Mouse (Mus musculus): Measurements from ENCODE around the gene Abcc3. TPM values are rescaled to one million over a fixed set of nuclear protein-coding genes. Genes with fewer than 3 reads are reported as not detected.

The Abcc3 gene
- polyA plus RNA-seq, 1 experiment from 2014 or later: 0.88 TPM

DNA sequence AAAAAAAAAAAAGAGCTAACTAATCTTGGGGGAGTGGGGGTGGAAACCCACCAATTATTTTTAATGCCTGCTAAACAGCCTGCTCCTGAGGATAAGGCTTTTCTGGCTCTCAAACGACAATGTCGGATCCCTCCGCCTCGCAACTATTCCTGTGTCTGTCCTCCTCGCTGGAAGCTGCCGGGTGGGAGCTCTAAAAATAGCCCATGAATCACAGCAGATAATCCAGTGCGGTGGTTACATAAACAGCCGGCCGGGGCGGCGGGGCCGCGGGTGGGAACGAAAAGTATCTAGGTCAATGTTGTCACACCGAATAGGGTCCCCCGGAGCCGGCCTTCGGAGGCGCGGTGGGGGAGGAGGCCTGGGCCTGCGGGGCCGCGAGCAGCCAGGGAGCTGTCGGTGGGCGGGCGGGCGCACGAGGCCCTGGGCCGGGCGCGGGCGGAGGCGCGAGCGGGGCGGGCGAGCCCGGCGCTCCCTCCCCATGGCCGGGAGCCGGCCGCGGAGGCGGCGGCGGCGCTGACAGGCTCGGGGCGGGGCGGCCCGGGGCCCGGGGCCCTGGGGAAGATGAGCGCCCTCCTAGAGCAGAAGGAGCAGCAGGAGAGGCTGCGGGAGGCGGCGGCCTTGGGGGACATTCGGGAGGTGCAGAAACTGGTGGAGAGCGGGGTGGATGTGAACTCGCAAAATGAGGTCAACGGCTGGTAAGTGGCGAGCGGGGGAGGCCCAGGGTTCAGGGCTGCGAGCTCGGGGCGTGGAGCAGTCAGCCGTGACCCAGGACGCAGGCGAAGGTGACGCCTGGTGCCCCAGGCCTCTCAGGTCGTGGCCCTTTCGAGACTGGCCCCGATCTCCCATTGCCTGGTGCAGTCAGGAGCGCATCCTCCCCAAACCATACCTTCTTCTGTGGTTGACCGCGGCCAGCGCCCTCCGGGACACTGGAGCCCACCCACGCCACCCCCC lies 64.8 kb downstream of the Abcc3 start, which contains the start of gene Ankrd40:
Gene Ankrd40, plus strand, starts transcription at position 309 of the 951 bp plus-strand sequence.
- Histone ChIP-seq H3K9me3 (replicated peaks) (no peaks in the 10 kb centered on the region), H3K4me1 (peaks cover 35% of the 10 kb centered on the region), H3K27ac (peak within 1 kb of the TSS; percentile 99), H3K4me3 (peak within 1 kb of the TSS; percentile 88), H3K27me3 (ENCODE audit: low read depth, poor library complexity, severe bottlenecking) (no peaks in the 10 kb centered on the region), H3K36me3 (peaks cover 4% of the 10 kb centered on the region; the same call in 1 of the 2 replicates)
- peak; percentile 94 for DNase-seq (ENCODE audit: low spot score)
- WGBS: under 1% methylated on average over 78 of the region's 78 CpGs

GRCm38 (mm10) chr11:94326961-94327411 lies 65.8 kb downstream of the Abcc3 start:
- DNase-seq (ENCODE audit: low spot score): no peak
- no peaks in the 10 kb centered on the region for H3K9me3 ChIP-seq (replicated peaks)
- no peaks in the 10 kb centered on the region for H3K27me3 ChIP-seq (ENCODE audit: low read depth, poor library complexity, severe bottlenecking)
- H3K36me3 ChIP-seq: peaks cover 4% of the 10 kb centered on the region; the same call in 1 of the 2 replicates
- peak overlapping the region; percentile 99 for H3K27ac ChIP-seq
- H3K4me1 ChIP-seq: peaks cover 41% of the 10 kb centered on the region
- peak overlapping the region; percentile 88 for H3K4me3 ChIP-seq
- WGBS: 9% methylated on average over 10 of the region's 10 CpGs

- H3K36me3 ChIP-seq: peaks cover 5% of the 10 kb centered on the region
- H3K4me1 ChIP-seq: peaks cover 35% of the 10 kb centered on the region
- no peak for DNase-seq (ENCODE audit: low spot score)
- H3K27me3 ChIP-seq (ENCODE audit: low read depth, poor library complexity, severe bottlenecking): no peaks in the 10 kb centered on the region
- H3K4me3 ChIP-seq: no peak overlapping the region
- 89% methylated on average over 5 of the region's 5 CpGs for WGBS
- H3K9me3 ChIP-seq (replicated peaks): no peaks in the 10 kb centered on the region
- H3K27ac ChIP-seq: no peak overlapping the region
Observed at GRCm38 (mm10) chr11:94324618-94325017, 68.2 kb downstream of the Abcc3 start.

DNA sequence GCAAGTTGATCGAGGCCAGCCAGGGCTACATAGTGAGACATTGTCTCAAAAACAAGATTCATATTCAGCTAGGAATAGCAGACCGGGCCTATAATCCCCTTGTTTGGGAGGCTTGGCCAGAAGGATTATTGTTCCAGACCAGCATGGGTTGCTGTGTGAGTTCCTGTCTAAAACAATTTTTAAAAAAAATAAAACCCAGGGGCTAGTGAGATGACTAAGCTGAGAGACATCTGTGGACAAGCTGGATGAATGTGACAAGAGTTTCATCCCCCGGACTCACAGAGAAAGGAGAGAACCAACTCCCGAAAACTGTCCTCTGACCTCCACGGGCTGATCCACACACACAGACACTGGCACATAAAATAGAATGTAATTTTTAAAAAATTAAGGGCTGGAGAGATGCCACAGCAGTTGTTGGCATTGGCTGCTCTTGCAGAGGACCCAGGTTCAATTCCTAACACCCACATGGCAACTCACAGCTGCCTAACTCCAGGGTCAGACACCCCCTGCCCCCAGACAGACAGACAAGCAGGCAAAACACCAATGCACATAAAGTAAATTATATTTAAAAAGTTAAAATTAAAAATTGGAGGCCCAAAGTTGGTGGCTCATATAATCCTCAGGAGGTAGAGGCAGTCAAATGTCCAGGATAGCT lies 69.4 kb downstream of the Abcc3 start:
- Histone ChIP-seq H3K9me3 (replicated peaks) (no peaks in the 10 kb centered on the region), H3K36me3 (peaks cover 17% of the 10 kb centered on the region), H3K4me3 (no peak overlapping the region), H3K27ac (0 out of 2 replicates have a peak overlapping the region, but pooled peaks have one; percentile 99), H3K27me3 (ENCODE audit: low read depth, poor library complexity, severe bottlenecking) (no peaks in the 10 kb centered on the region), H3K4me1 (peaks cover 24% of the 10 kb centered on the region)
- 88% methylated on average over 5 of the region's 5 CpGs for WGBS
- no peak for DNase-seq (ENCODE audit: low spot score)

DNA sequence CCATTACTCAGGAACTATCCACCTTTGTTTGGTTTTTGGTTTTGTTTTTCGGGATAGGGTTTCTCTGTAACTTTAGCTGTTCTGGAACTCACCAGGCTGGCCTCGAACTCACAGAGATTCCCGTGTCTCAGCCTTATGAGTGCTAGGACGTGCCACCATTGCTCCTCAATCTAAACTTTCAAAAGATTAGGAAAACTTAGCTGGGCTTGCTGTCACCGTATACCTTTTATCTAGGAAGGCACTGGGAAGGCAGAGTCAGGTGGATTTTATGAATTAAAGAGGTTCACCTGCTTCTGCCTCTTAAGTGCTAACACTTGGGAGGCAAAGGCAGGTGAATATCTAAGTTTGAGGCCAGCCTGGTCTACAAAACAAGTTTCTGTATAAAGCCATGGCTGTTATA lies 70.2 kb downstream of the Abcc3 start:
- Histone ChIP-seq H3K4me3 (peak overlapping the region; percentile 100), H3K36me3 (peaks cover 23% of the 10 kb centered on the region), H3K9me3 (replicated peaks) (no peaks in the 10 kb centered on the region), H3K27me3 (ENCODE audit: low read depth, poor library complexity, severe bottlenecking) (no peaks in the 10 kb centered on the region), H3K4me1 (peaks cover 27% of the 10 kb centered on the region), H3K27ac (peak overlapping the region; percentile 99)
- no peak for DNase-seq (ENCODE audit: low spot score)
- 53% methylated on average over 5 of the region's 5 CpGs for WGBS

GRCm38 (mm10) chr11:94321931-94322400 lies 70.8 kb downstream of the Abcc3 start, which contains the start of gene Luc7l3:
Gene Luc7l3, minus strand, starts transcription at chr11:94321988.
- peak within 1 kb of the TSS; percentile 99 for H3K27ac ChIP-seq
- peak; percentile 96 for DNase-seq (ENCODE audit: low spot score)
- H3K4me3 ChIP-seq: peak within 1 kb of the TSS; percentile 100
- H3K36me3 ChIP-seq: peaks cover 29% of the 10 kb centered on the region
- no peaks in the 10 kb centered on the region for H3K9me3 ChIP-seq (replicated peaks)
- peaks cover 30% of the 10 kb centered on the region for H3K4me1 ChIP-seq
- WGBS: under 1% methylated on average over 36 of the region's 36 CpGs
- no peaks in the 10 kb centered on the region for H3K27me3 ChIP-seq (ENCODE audit: low read depth, poor library complexity, severe bottlenecking)

GRCm38 (mm10) chr11:94320969-94321930 lies 71.5 kb downstream of the Abcc3 start:
- H3K9me3 ChIP-seq (replicated peaks): no peaks in the 10 kb centered on the region
- peaks cover 28% of the 10 kb centered on the region for H3K4me1 ChIP-seq
- peak overlapping the region; percentile 99 for H3K27ac ChIP-seq
- H3K27me3 ChIP-seq (ENCODE audit: low read depth, poor library complexity, severe bottlenecking): no peaks in the 10 kb centered on the region
- peaks cover 30% of the 10 kb centered on the region for H3K36me3 ChIP-seq
- under 1% methylated on average over 67 of the region's 67 CpGs for WGBS
- DNase-seq (ENCODE audit: low spot score): peak; percentile 43
- peak overlapping the region; percentile 100 for H3K4me3 ChIP-seq

GRCm38 (mm10) chr11:94318056-94318455 lies 74.7 kb downstream of the Abcc3 start:
- H3K9me3 ChIP-seq (replicated peaks): no peaks in the 10 kb centered on the region
- H3K4me1 ChIP-seq: peaks cover 30% of the 10 kb centered on the region
- H3K4me3 ChIP-seq: no peak overlapping the region
- WGBS: 94% methylated on average over 5 of the region's 5 CpGs
- peaks cover 34% of the 10 kb centered on the region for H3K36me3 ChIP-seq
- H3K27ac ChIP-seq: no peak overlapping the region
- H3K27me3 ChIP-seq (ENCODE audit: low read depth, poor library complexity, severe bottlenecking): no peaks in the 10 kb centered on the region
- no peak for DNase-seq (ENCODE audit: low spot score)

DNA sequence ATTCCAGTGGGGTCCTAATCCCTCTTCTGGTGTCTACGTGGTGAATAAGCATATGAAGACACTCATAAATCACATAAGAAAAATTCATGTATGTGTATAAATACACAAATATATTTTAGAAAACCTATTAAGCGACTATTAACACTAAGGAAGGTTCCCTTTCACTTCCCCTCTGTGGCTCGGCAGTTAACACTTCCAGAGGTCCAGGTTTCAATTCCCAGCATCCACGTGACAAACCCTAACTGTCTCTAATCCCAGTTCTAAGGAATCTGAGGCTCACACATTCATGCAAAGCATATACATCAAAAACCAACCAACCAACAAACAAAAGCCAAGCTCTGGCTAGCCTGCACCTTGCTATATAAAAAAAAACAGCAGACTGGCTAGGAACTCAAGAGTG lies 75.3 kb downstream of the Abcc3 start:
- DNase-seq (ENCODE audit: low spot score): no peak
- H3K27me3 ChIP-seq (ENCODE audit: low read depth, poor library complexity, severe bottlenecking): no peaks in the 10 kb centered on the region
- no peak overlapping the region for H3K27ac ChIP-seq
- no peak overlapping the region for H3K4me3 ChIP-seq
- H3K36me3 ChIP-seq: peaks cover 36% of the 10 kb centered on the region
- no peaks in the 10 kb centered on the region for H3K9me3 ChIP-seq (replicated peaks)
- WGBS: 58% methylated on average over 4 of the region's 4 CpGs
- peaks cover 28% of the 10 kb centered on the region for H3K4me1 ChIP-seq

GRCm38 (mm10) chr11:94317014-94317413 lies 75.8 kb downstream of the Abcc3 start:
- 75% methylated on average over 1 of the region's 1 CpGs for WGBS
- no peaks in the 10 kb centered on the region for H3K27me3 ChIP-seq (ENCODE audit: low read depth, poor library complexity, severe bottlenecking)
- H3K4me3 ChIP-seq: no peak overlapping the region
- H3K9me3 ChIP-seq (replicated peaks): no peaks in the 10 kb centered on the region
- peaks cover 24% of the 10 kb centered on the region for H3K4me1 ChIP-seq
- H3K27ac ChIP-seq: no peak overlapping the region
- DNase-seq (ENCODE audit: low spot score): no peak
- H3K36me3 ChIP-seq: peaks cover 36% of the 10 kb centered on the region

DNA sequence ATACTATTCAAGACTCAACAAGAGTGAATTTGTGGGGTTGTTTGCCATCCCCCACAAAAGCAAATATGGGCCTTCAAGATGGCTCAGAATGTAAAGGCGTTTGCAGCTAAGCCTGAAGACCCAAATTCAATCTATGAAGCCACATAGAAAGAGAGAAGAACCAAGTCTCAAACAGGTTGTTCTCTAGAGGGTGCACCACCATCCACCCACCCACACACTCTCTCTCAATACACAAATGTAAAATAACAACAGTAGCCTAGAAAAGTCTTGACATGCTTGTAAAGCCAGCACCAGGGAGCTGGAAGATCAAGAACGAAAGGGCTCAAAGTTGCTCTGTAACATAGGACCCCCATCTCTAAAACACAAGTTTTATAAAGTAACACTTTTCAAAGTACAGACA lies 76.3 kb downstream of the Abcc3 start:
- 89% methylated on average over 2 of the region's 2 CpGs for WGBS
- Histone ChIP-seq H3K27ac (no peak overlapping the region), H3K27me3 (ENCODE audit: low read depth, poor library complexity, severe bottlenecking) (no peaks in the 10 kb centered on the region), H3K4me1 (peaks cover 24% of the 10 kb centered on the region), H3K36me3 (peaks cover 36% of the 10 kb centered on the region), H3K9me3 (replicated peaks) (no peaks in the 10 kb centered on the region), H3K4me3 (no peak overlapping the region)
- no peak for DNase-seq (ENCODE audit: low spot score)

DNA sequence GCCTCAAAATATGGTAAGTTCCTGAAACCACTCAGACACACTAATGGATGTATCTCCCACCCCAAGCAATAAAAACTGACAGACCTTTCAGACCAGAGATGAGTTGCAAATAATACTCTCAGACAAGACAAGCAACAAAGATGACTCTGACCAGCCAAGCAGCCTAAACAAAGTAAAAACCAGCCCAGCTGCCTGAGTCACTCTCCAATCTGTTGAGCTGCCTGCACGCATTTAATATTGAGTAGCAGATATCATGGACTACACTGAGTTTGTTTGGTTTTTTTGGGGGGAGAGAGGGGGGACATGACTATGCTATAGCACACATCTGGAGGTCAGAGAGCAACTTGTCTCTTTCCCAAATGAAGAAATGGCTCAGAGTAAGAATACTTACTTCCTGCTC lies 77.5 kb downstream of the Abcc3 start:
- DNase-seq (ENCODE audit: low spot score): no peak
- H3K9me3 ChIP-seq (replicated peaks): no peaks in the 10 kb centered on the region
- no peak overlapping the region for H3K27ac ChIP-seq
- H3K4me1 ChIP-seq: peaks cover 22% of the 10 kb centered on the region
- no peak overlapping the region for H3K4me3 ChIP-seq
- 77% methylated on average over 1 of the region's 1 CpGs for WGBS
- H3K36me3 ChIP-seq: peaks cover 44% of the 10 kb centered on the region
- no peaks in the 10 kb centered on the region for H3K27me3 ChIP-seq (ENCODE audit: low read depth, poor library complexity, severe bottlenecking)
